Mouse (Mus musculus) cerebral cortex, adult 2 months (tissue): ENCODE measurements around the gene Hoxd3.

ENCODE experiments used
- WGBS: fragments of 180-500 bp; shearing (Covaris S2); methylation state at CpG from one replicate; pipeline ENCODE4 v1.1.7; 2018; 5-methylcytosine and 5-hydroxymethylcytosine counted together

Gene Hoxd3

DNA sequence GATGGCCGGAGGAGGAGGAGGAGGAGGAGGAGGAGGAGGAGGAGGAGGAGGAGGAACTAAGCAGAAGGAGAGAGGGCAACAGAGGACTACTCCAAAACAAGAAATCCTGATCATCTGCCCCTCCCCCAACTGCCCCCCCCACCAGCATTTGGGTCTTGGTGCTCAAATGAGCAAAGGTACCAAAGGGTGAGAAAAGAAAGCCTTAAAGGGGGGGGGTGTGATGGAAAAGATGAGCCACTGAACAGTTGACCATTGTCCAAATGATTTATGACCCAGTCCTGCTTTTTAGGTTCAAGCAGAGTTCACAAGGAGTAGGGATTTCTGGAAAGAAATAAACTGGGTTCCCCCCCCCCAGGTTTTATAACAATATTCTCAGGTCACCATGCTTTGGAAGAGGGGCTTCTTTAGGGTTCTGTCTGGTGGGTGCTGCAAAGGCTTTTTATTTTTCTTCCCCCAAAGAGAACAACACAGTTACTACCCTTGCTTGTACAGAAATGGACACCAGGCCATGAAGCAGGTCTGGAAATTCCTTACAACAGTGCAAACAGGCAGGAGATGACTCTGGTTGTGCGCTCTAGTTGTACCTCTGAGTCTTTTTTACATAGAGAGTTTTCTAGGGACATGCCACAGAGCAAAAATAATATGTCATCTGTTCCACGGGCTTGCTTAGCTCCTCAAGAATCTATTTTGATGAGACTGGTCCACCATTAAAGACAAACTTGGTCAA, 29.7 kb downstream of the Hoxd3 start:
- 28% methylated on average over 3 of the region's 3 CpGs for WGBS

DNA sequence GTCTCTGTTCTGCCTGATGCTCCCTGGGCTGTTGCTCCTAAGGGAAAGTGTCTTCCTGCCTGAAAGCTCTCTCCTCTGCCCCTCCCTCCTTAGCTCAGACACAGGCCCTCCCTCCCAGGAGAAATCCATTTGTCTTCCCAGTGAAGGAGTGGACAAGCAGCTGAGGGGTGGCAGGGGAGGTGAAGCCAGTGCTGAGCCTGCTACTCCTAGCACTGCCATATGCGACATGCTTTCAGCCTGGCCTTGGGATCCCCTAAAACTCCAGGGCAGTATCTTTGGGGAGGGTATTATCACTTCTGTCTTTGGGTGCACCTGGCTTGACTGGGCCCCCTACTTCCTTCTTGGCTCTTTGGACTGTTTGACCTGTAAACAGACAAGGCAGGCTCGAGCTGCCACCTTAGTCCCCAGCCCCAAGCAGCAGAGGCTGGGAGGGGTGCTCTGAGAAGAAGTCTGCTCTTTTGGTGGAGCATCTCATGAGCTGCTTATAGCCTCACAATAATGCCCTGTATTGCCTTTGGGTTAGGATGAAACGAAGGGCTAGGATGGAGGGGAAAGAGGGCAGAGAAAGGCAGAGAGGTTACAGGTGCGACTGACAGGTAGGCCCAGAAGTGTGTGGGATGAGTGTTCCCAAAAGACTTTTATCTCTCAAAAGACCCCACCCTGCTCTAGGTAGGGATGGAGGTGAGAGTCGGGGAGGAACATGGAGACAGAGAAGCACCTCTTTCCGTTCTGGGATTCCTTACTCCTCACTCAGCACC, 34.0 kb downstream of the Hoxd3 start:
- 16% methylated on average over 6 of the region's 6 CpGs for WGBS

- WGBS, result 3% methylated on average over 58 of the region's 58 CpGs
These were observed 34.7 kb downstream of the Hoxd3 start for GRCm38 (mm10) chr2:74746298-74746921.

DNA sequence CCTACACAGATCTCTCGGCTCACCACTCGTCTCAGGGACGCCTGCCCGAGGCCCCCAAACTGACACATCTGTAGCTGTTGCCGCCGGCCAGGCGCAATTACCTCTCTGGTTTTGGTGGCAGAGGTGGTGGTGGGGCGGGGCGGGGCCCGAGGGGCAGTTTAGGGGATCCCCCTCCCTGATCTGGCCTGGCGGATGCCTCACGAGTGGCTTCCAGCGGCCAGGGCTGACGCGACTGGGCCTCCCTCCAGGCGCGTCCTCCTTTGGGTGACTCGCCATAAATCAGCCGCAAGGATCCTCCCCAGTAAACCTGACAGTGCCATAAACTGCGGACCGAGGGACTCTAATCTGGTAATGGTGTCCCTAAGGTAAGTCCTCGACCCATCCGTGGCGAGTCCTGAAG, 35.3 kb downstream of the Hoxd3 start:
- WGBS, result 4% methylated on average over 24 of the region's 24 CpGs

GRCm38 (mm10) chr2:74747661-74748141, 36.0 kb downstream of the Hoxd3 start:
- 14% methylated on average over 11 of the region's 11 CpGs for WGBS

GRCm38 (mm10) chr2:74748436-74748995, 36.8 kb downstream of the Hoxd3 start:
- WGBS, result 6% methylated on average over 9 of the region's 9 CpGs

DNA sequence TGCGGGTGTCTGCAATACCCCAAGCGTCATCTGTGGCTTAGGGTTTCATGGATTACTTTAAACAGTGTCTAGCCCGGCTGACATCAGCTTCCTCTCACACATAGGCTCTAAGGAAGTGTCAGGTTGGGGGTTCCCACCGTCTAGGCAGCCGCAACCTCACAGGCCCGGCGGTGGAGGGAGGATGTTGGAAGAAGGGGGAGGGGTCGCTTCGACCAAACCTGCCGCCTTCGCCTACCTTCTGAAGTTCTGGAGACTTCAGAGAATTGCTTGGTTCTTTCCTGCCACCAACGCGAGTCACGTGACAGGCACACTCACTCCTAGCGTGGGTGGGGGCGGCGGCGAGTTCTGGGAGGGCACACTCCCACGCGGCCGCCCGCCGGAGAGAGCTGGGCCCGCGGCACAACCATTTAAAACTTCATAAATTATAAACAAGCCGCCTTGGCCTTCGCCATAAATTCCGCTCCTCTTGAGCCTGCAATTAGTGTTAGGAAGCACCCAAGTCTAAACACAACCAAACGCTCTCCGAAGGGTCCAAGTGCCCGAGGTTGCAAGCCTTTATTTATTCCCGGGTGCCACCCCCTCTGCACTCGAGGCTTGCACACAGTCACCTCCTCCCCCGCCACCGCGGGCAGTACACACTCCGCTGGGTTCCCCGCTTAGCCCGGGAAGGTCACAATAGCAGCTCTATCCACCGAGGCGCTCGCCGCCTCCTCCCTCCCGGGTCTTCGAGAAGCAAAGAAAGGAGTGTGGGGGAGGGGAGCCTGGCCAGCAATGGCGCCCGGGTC, 37.8 kb downstream of the Hoxd3 start:
- 3% methylated on average over 47 of the region's 47 CpGs for WGBS

DNA sequence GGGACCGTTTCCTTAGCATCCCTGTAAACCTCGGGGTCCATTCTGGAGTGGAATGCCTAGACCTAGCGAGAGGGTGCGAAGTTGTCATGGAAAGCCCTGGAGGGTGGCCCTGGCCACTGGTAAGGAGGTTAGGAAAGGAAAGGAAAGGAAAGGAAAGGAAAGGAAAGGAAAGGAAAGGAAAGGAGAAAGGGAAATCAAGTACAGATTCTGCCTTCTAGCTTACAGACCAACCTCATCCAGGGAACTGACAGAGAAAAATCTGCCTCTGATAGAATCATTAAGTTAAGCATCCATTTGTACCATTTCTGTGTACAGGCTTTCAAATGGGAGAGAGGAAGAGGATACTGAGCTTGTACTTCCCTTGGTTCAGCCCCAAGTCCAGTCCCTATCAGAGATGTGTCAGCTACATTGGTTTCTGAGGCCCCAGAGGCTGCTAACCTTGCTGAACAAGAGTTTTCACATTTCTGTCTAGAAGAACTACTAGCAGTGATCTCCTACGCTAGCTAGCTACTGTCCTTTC, 39.1 kb downstream of the Hoxd3 start:
- WGBS, result 25% methylated on average over 5 of the region's 5 CpGs

DNA sequence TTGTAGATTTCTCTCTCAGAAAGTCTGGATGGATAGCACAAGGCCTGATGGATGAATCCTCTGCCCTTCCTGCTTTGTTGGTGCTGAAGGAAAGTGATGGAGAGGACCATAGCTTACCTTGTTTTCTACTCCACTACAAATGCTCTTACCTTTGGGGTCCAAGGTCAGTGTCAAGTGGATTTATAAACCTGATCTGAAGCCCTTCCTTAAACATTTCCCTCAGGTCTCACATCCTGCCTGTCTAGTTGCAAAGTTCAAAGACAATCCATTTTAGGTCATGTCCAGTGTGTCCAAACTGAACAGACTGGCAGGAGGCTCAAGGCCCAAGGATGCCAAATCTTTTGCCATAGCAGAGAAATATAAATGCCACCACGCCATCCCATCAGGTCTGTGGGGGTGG, 40.1 kb downstream of the Hoxd3 start:
- 68% methylated on average over 1 of the region's 1 CpGs for WGBS

- WGBS, result 5% methylated on average over 45 of the region's 45 CpGs
These were observed 40.9 kb downstream of the Hoxd3 start for GRCm38 (mm10) chr2:74752431-74753174.

DNA sequence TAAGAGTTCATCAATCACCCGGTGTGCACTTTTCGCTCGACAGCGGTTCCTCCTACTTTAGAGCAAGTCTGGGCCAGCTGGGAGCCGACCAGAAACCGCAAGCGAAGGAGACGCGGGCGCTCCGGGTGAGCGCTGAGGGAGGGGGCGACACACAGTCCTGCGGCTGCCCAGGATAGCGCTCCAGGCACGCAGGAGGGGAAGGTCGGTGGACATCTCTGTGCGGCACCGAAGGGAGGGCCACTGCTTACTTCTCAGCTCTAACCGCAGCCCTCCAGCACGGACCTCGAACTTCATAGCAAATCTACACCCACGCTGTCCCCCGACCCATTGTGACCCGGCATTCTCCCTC, 41.4 kb downstream of the Hoxd3 start:
- 3% methylated on average over 25 of the region's 25 CpGs for WGBS

DNA sequence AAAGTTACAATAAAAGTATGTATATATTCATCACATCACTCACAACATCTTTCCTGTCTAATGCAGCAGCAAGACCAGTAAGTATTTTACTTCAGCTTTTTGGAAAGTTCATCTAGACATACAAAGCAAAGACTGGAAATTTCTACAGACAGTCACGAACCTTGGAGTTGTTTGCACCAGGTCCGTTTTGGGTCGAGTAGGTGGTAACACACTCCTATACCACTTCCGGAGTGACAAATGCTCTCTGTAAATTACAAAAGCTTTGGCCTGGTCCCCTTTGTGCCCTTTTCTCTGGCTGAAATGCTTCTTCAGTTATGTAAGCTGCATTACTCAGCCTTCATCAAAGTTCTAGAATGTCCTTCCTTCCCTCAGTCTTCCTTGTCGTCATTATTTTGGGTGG, 42.0 kb downstream of the Hoxd3 start:
- WGBS, result 28% methylated on average over 5 of the region's 5 CpGs

- 31% methylated on average over 1 of the region's 1 CpGs for WGBS
These were observed 48.4 kb downstream of the Hoxd3 start for GRCm38 (mm10) chr2:74760146-74760545.

GRCm38 (mm10) chr2:74761941-74762340, 50.2 kb downstream of the Hoxd3 start:
- WGBS, result 12% methylated on average over 13 of the region's 13 CpGs

GRCm38 (mm10) chr2:74762522-74763244, 51.0 kb downstream of the Hoxd3 start, which contains the start of gene Hoxd1:
Gene Hoxd1 (plus strand): TSS chr2:74762980.
- 1% methylated on average over 61 of the region's 61 CpGs for WGBS

- WGBS, result 3% methylated on average over 52 of the region's 53 CpGs
These were observed 51.6 kb downstream of the Hoxd3 start for GRCm38 (mm10) chr2:74763245-74763735.

DNA sequence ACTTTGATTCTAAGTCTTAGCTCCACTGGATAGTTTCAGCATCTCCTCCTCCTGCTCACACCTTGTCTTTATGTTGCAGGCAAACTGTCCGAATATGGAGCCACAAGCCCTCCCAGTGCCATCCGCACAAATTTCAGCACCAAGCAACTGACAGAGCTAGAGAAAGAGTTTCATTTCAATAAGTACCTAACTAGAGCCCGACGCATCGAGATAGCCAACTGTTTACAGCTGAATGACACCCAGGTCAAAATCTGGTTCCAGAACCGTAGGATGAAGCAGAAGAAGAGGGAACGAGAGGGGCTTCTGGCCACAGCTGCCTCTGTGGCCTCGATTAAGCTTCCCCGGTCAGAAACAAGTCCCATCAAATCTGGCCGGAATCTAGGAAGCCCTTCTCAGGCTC, 52.2 kb downstream of the Hoxd3 start:
- 70% methylated on average over 10 of the region's 10 CpGs for WGBS

DNA sequence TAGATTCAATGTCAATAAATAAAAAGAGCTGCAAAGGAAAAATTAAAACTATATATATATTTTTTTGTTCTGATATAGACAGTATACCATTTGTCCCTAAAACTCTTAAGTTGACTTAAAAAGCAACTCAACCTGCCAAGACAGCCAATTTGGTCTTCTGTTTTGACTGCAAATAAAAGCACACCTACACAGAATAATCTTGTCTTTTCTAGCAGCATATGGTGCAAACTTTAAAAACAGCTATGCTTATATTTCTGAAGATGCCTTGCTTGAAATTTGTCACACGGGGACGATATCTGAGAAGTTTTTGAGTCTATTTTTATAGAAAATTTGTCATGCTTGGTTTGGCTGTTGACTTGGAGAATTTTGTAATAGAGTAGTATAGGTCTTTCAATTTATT, 62.6 kb downstream of the Hoxd3 start:
- 51% methylated on average over 2 of the region's 2 CpGs for WGBS

DNA sequence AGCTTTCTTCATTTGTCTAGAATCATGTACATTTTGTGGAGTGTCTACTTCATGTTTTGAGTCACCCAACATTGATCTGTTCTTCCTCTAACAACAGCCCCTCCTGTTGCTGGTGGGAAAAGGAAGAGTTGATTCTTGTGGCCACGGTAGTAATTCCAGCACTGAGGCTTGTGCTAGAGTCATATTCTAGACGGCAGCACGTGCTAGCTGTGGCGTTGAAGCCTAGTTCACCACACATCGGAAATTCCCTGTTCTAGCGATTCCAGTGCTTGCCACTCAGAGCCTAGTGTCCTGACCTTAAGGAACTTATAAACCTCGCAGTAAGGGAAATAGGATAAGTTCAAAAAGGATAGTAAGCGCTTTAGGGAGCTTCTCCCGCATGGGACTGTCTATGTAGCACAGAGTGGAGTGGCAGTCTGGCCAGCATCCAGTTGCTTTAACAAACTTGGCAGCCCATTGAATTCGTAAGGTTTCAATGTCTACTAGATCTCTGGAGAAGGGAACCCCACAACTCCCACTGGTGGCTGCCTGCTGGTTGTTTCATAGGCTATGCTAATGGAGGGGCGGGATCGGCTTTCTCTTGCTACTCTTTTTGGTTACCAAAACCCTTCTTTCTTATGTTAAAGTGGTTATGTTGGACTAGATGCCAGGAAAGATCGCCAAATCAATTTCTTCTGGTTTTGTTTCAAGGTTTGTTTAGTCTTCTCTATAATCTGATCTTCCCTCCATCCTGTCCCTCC, 66.0 kb downstream of the Hoxd3 start:
- WGBS, result 56% methylated on average over 13 of the region's 13 CpGs
